Comparison of ENCODE assay signal across 8 mouse cellular contexts in the genomic region with DNA sequence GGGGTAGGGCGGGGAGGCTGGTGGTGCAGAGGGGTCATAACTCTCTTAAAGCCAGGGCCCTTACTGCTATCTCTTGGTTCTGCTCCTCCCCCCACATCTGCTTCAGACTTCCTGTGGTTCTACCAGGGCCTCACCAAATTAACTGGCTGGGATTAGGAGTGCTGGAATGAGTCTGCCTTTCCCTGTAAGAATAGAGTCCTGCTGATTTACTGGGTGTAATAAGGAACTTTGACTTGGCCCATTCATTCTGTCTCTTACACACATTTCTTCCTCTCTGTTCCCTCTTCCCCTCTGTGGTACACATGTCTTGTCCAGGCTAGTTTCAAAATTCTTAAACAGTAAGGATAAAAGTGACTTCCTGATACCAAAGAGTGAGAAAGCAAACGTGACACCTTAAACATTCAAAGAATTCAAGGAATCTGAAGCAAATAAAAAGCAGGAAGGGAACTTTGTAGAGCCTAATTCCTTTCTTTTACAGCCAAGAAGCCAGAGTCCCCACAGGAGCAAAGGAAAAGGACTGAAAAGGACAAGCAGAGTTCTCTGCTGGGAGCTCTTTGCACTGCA. TPM values are rescaled to one million over a fixed set of nuclear protein-coding genes. Genes with fewer than 3 reads are reported as not detected.
DNase-seq lines count a peak whose midpoint lies in the region; ATAC-seq and TF ChIP-seq lines count a peak whose summit lies in the region.

No protein-coding gene starts in this region.

- no peaks in the 10 kb centered on the region for H3K27me3 ChIP-seq in heart, embryonic 12.5 days (replicated peaks)
- H3K27me3 ChIP-seq in intestine, embryonic 14.5 days (replicated peaks; ENCODE audit: control insufficient read depth, insufficient read depth, low read length) = no peaks in the 10 kb centered on the region
- no peaks in the 10 kb centered on the region for H3K27me3 ChIP-seq in myocyte (ENCODE audit: control insufficient read depth, insufficient read depth, insufficient read length)

- no peak for DNase-seq in heart, postnatal 4 days
- DNase-seq in intestine, embryonic 14.5 days (ENCODE audit: low spot score) = no peak
- DNase-seq in left cerebral cortex, adult 8-10 months (ENCODE audit: low spot score in 2 of 2) = no peak
- DNase-seq in frontal cortex, postnatal 25 days (ENCODE audit: low spot score in 2 of 2) = no peak
- no peak for DNase-seq in ovary, postnatal 36 days (ENCODE audit: low spot score)

- ATAC-seq in heart, embryonic 12.5 days (ENCODE audit: insufficient number of reproducible peaks, low FRiP score) = no peak
- peak; percentile 40 for ATAC-seq in common myeloid progenitor, adult 5-6 weeks (replicated peaks; ENCODE audit: low read depth, poor library complexity, severe bottlenecking)
- no peak for ATAC-seq in intestine, embryonic 14.5 days (replicated peaks; ENCODE audit: low FRiP score, low TSS enrichment, low read depth)

- WGBS in heart, embryonic 12.5 days = 3% methylated on average over 2 of the region's 2 CpGs
- 19% methylated on average over 2 of the region's 2 CpGs for WGBS in intestine, embryonic 14.5 days

- H3K27ac ChIP-seq in heart, embryonic 12.5 days (ENCODE audit: poor library complexity, severe bottlenecking) = peak overlapping the region; percentile 83
- peak overlapping the region; percentile 66 for H3K27ac ChIP-seq in intestine, embryonic 14.5 days (ENCODE audit: low read depth)

- H3K9me3 ChIP-seq in heart, embryonic 12.5 days (replicated peaks) = 0 out of 2 replicates have a peak, but pooled peaks cover 2% of the 10 kb centered on the region
- H3K9me3 ChIP-seq in intestine, embryonic 14.5 days (ENCODE audit: control insufficient read depth, low read length) = no peaks in the 10 kb centered on the region

- TF ChIP-seq POLR2A in myocyte (IDR thresholded peaks at IDR 0.05; ENCODE audit: insufficient read length, low read depth) = no peak

- no peak overlapping the region for H3ac ChIP-seq in myocyte (ENCODE audit: control insufficient read depth, insufficient read length)

- no peaks in the 10 kb centered on the region; the same call in 1 of the 2 replicates for H3K36me3 ChIP-seq in heart, embryonic 12.5 days
- no peaks in the 10 kb centered on the region for H3K36me3 ChIP-seq in intestine, embryonic 14.5 days (ENCODE audit: control insufficient read depth, insufficient read depth, low read length)
- no peaks in the 10 kb centered on the region for H3K36me3 ChIP-seq in myocyte (ENCODE audit: control insufficient read depth, insufficient read depth)

- peaks cover 13% of the 10 kb centered on the region for H3K79me2 ChIP-seq in myocyte (ENCODE audit: control insufficient read depth, insufficient read depth)

- peak overlapping the region; percentile 1; the same call in 1 of the 2 replicates for H3K9ac ChIP-seq in heart, embryonic 12.5 days
- no peak overlapping the region for H3K9ac ChIP-seq in intestine, embryonic 14.5 days (ENCODE audit: low read length)

- no peak overlapping the region for H3K4me3 ChIP-seq in heart, embryonic 12.5 days
- no peak overlapping the region for H3K4me3 ChIP-seq in intestine, embryonic 14.5 days (ENCODE audit: low read depth, low read length)
- H3K4me3 ChIP-seq in myocyte = no peak overlapping the region

- H3K4me1 ChIP-seq in heart, embryonic 12.5 days (replicated peaks) = peaks cover 18% of the 10 kb centered on the region
- H3K4me1 ChIP-seq in intestine, embryonic 14.5 days (replicated peaks; ENCODE audit: control insufficient read depth, insufficient read depth, low read length) = peaks cover 18% of the 10 kb centered on the region

- peak overlapping the region; percentile 21 for H3K4me2 ChIP-seq in heart, embryonic 12.5 days
- H3K4me2 ChIP-seq in intestine, embryonic 14.5 days (ENCODE audit: low read length) = no peak overlapping the region
- peak overlapping the region; percentile 38 for H3K4me2 ChIP-seq in myocyte (ENCODE audit: low read depth)

TF ChIP-seq in myocyte, 11 proteins besides CTCF, POLR2A, EP300 and RAD21:
- TF ChIP-seq TCF12 (IDR thresholded peaks at IDR 0.05; ENCODE audit: insufficient read depth, poor library complexity, severe bottlenecking) (no peak), MAX (IDR thresholded peaks at IDR 0.05; ENCODE audit: low read depth) (no peak), USF1 (IDR thresholded peaks at IDR 0.05; ENCODE audit: low read depth) (no peak), MYOD1 (IDR thresholded peaks at IDR 0.05; ENCODE audit: control insufficient read depth in 1 of 3, insufficient read length in 2 of 3, low read depth in 2 of 3) (no peak), MYOG (IDR thresholded peaks at IDR 0.05; ENCODE audit: control insufficient read depth in 1 of 3, insufficient read depth in 1 of 3, insufficient read length in 2 of 3, low read depth in 2 of 3) (no peak), E2F4 (IDR thresholded peaks at IDR 0.05; ENCODE audit: insufficient read depth) (no peak), REST (IDR thresholded peaks at IDR 0.05; ENCODE audit: insufficient read depth, insufficient read length) (no peak)

RNA-seq across cellular contexts. Expression of gene Lpar6, which starts 3.1 kb away (rescaled TPM):
- polyA plus RNA-seq in heart, embryonic 12.5 days (2016; fragmentation: Nextera tagmentation; extraction: Ambion mirVana) = 8.1 and 9.1 TPM in 2 replicates
- total RNA-seq in heart, postnatal 4 days (2021) = 1 to 10 TPM; 4.0 to 4.1 TPM
- total RNA-seq in common myeloid progenitor, adult 5-6 weeks (2017) = 10.1 and 12.2 TPM in 2 replicates
- polyA plus RNA-seq in intestine, embryonic 14.5 days (2014; fragmentation: Nextera tagmentation; extraction: Ambion mirVana) = 13.5 and 14.2 TPM in 2 replicates
- 0.59 TPM for polyA plus RNA-seq in myocyte (2012; fragmentation: generic; extraction: Trizol)
- 1 to 10 TPM; 1.3 to 1.8 (median 1.4) TPM for total RNA-seq in left cerebral cortex, adult 8-10 months (2022)
